Mouse (Mus musculus) thymus, postnatal 14 days (tissue): ENCODE data around the gene Map3k4.
"Not testable (repeated sequence)": the region's sequence is repeated elsewhere in the genome, so short reads cannot be mapped to it uniquely, and the experiment has no call there.

Source experiments
- DNase-seq: peaks from one replicate; pipeline ENCODE4 v3.0.0; 2021

Map3k4 gene

GRCm38 (mm10) chr17:12265969-12266925 is 52.3 kb downstream of the Map3k4 start:
- DNase-seq, result no peak

- DNase-seq, result no peak
Observed at GRCm38 (mm10) chr17:12264293-12264692, 54.3 kb downstream of the Map3k4 start.

- DNase-seq, result no peak
Observed at GRCm38 (mm10) chr17:12263787-12264186, 54.8 kb downstream of the Map3k4 start.

- no peak for DNase-seq
Observed at GRCm38 (mm10) chr17:12262851-12263250, 55.7 kb downstream of the Map3k4 start.

- DNase-seq, result no peak
Observed at GRCm38 (mm10) chr17:12261887-12262286, 56.7 kb downstream of the Map3k4 start.

GRCm38 (mm10) chr17:12261376-12261775 is 57.2 kb downstream of the Map3k4 start:
- DNase-seq, result no peak

GRCm38 (mm10) chr17:12259957-12260356 is 58.6 kb downstream of the Map3k4 start:
- no peak for DNase-seq

- no peak for DNase-seq
Observed at GRCm38 (mm10) chr17:12258517-12258916, 60.1 kb downstream of the Map3k4 start.

- no peak for DNase-seq
Observed at GRCm38 (mm10) chr17:12256142-12256541, 62.5 kb downstream of the Map3k4 start.

- DNase-seq, result no peak
Observed at GRCm38 (mm10) chr17:12250581-12250980, 68.0 kb downstream of the Map3k4 start.

GRCm38 (mm10) chr17:12249783-12250504 is 68.7 kb downstream of the Map3k4 start:
- peak; percentile 25 for DNase-seq

- no peak for DNase-seq
Observed at GRCm38 (mm10) chr17:12240701-12241100, 77.9 kb downstream of the Map3k4 start.

GRCm38 (mm10) chr17:12232724-12233123 is 85.9 kb downstream of the Map3k4 start:
- no peak for DNase-seq

- DNase-seq, result no peak
Observed at GRCm38 (mm10) chr17:12231087-12231486, 87.5 kb downstream of the Map3k4 start.

- no peak for DNase-seq
Observed at GRCm38 (mm10) chr17:12230167-12230566, 88.4 kb downstream of the Map3k4 start.

GRCm38 (mm10) chr17:12229756-12230155 is 88.8 kb downstream of the Map3k4 start:
- no peak for DNase-seq

- no peak for DNase-seq
Observed at GRCm38 (mm10) chr17:12228471-12228870, 90.1 kb downstream of the Map3k4 start.

GRCm38 (mm10) chr17:12228001-12228400 is 90.6 kb downstream of the Map3k4 start:
- DNase-seq, result no peak

- peak; percentile 36 for DNase-seq
Observed at GRCm38 (mm10) chr17:12226551-12226950, 92.0 kb downstream of the Map3k4 start.

GRCm38 (mm10) chr17:12225227-12225626 is 93.4 kb downstream of the Map3k4 start:
- DNase-seq, result no peak

GRCm38 (mm10) chr17:12224551-12224950 is 94.0 kb downstream of the Map3k4 start:
- not testable (repeated sequence) for DNase-seq

GRCm38 (mm10) chr17:12224145-12224544 is 94.5 kb downstream of the Map3k4 start:
- no peak for DNase-seq

- DNase-seq, result no peak
Observed at GRCm38 (mm10) chr17:12223682-12224081, 94.9 kb downstream of the Map3k4 start.

- no peak for DNase-seq
Observed at GRCm38 (mm10) chr17:12221926-12222325, 96.7 kb downstream of the Map3k4 start.
